Mouse (Mus musculus) ES-Bruce4 (cell line): ENCODE measurements at regions not wholly inside any gene's neighbourhood (a gene's known extent, or its start where the extent isn't known, plus 50 kb on each side); places are given as distances from the start of the nearest gene placed in this dataset.

Source experiments
- CTCF ChIP-seq: IDR thresholded peaks from one replicate; pipeline ENCODE4 v1.8.1; 2011; ENCODE audit warnings: low read depth, low read length
- POLR2A ChIP-seq: IDR thresholded peaks from one replicate; pipeline ENCODE4 v1.8.1; 2011; ENCODE audit warnings: low read length; ENCODE audit not compliant: insufficient read depth

DNA sequence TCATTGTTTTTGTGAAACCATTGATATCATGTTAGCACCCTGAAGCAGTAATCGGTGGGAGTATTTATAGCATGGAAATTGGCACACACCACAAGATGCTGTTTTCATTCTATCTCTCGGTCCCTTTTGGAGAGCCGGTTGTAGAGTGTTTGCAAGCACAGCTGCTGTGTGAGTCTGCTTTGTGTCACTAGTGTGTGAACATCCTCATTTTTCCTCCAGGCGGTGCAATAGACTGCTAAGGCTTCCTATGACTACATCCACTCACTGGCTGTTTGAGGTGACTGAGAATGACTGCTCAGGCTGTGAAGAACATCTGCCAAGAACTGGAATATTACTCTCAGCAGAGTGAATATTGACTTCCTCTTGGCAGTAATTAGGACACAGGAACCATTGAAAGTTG, 660.3 kb upstream of the Got2 start:
- TF ChIP-seq CTCF (no peak), POLR2A (no peak)
